Mouse (Mus musculus): ENCODE measurements around the gene Bcl2l14.

Gene Bcl2l14

GRCm38 (mm10) chr6:134442219-134442618 is 46.1 kb downstream of the Bcl2l14 start:
- intact Hi-C loops (cut with DNase I): no loop called here

GRCm38 (mm10) chr6:134443198-134443904 is 47.2 kb downstream of the Bcl2l14 start:
- intact Hi-C loops (cut with DNase I): no loop called here

- intact Hi-C loops (cut with DNase I): no loop called here
These were observed 47.8 kb downstream of the Bcl2l14 start for GRCm38 (mm10) chr6:134443925-134444324.

- intact Hi-C loops (cut with DNase I): no loop called here
These were observed 52.3 kb downstream of the Bcl2l14 start for GRCm38 (mm10) chr6:134448451-134448850.

- intact Hi-C loops (cut with DNase I): no loop called here
These were observed 53.8 kb downstream of the Bcl2l14 start for GRCm38 (mm10) chr6:134449958-134450357.

- intact Hi-C loops (cut with DNase I): no loop called here
These were observed 54.6 kb downstream of the Bcl2l14 start for GRCm38 (mm10) chr6:134450661-134451119.

- intact Hi-C loops (cut with DNase I): no loop called here
These were observed 58.0 kb downstream of the Bcl2l14 start for GRCm38 (mm10) chr6:134454093-134454492.

- intact Hi-C loops (cut with DNase I): no loop called here
These were observed 62.3 kb downstream of the Bcl2l14 start for GRCm38 (mm10) chr6:134458376-134458775.

GRCm38 (mm10) chr6:134461175-134461574 is 65.1 kb downstream of the Bcl2l14 start:
- intact Hi-C loops (cut with DNase I): no loop called here

- intact Hi-C loops (cut with DNase I): no loop called here
These were observed 70.6 kb downstream of the Bcl2l14 start for GRCm38 (mm10) chr6:134466671-134467229.

GRCm38 (mm10) chr6:134469297-134469696 is 73.2 kb downstream of the Bcl2l14 start:
- intact Hi-C loops (cut with DNase I): no loop called here

GRCm38 (mm10) chr6:134470857-134471256 is 74.7 kb downstream of the Bcl2l14 start:
- intact Hi-C loops (cut with DNase I): no loop called here

GRCm38 (mm10) chr6:134473143-134473561 is 77.0 kb downstream of the Bcl2l14 start:
- intact Hi-C loops (cut with DNase I): no loop called here

GRCm38 (mm10) chr6:134479481-134479880 is 83.4 kb downstream of the Bcl2l14 start:
- intact Hi-C loops (cut with DNase I): no loop called here

- intact Hi-C loops (cut with DNase I): no loop called here
These were observed 90.2 kb downstream of the Bcl2l14 start for GRCm38 (mm10) chr6:134486318-134486717.
